Comparison of ENCODE assay signal across 8 mouse cellular contexts in genomic region chr9:8042338-8043043, GRCm38 (mm10). TPM values are rescaled to one million over a fixed set of nuclear protein-coding genes. Genes with fewer than 3 reads are reported as not detected.
DNase-seq lines count a peak whose midpoint lies in the region; ATAC-seq and TF ChIP-seq lines count a peak whose summit lies in the region.

Cfap300 (minus strand) TSS chr9:8042823.

- peak within 1 kb of the TSS; percentile 70 for H3K27ac ChIP-seq in lung, embryonic 14.5 days (ENCODE audit: low read depth)
- no peak within 1 kb of the TSS for H3K27ac ChIP-seq in thymus, adult 2 months (ENCODE audit: control insufficient read depth, insufficient read depth, low read length)

- TF ChIP-seq POLR2A in thymus, adult 2 months (IDR thresholded peaks at IDR 0.05; ENCODE audit: control insufficient read depth, extremely low read depth, insufficient read depth, low read length, poor library complexity): 0 out of 2 replicates have a peak, but pooled peaks have one; percentile 38

- ATAC-seq in frontal cortex, adult (ENCODE audit: low TSS enrichment): peak; percentile 98
- peak; percentile 99 to 100 for ATAC-seq in hematopoietic stem cell, adult 5-6 weeks (replicated peaks in 1 of 2; ENCODE audit: insufficient read depth in 1 of 2, low FRiP score in 2 of 2, low TSS enrichment in 1 of 2, low read depth in 1 of 2, poor library complexity in 2 of 2, severe bottlenecking in 2 of 2)
- peak; percentile 98 for ATAC-seq in lung, embryonic 14.5 days (ENCODE audit: insufficient read depth)

- DNase-seq in Muller cell, postnatal 12 days (ENCODE audit: inconsistent ontology term): peak; percentile 98
- peak; percentile 97 for DNase-seq in cerebellum, adult 9-11 months
- DNase-seq in layer of hippocampus, adult 8-10 months (ENCODE audit: low spot score in 2 of 2): peak; percentile 94
- DNase-seq in lung, embryonic 14.5 days: peak; percentile 99
- DNase-seq in ovary, adult 18-20 months (ENCODE audit: low spot score): peak; percentile 94
- peak; percentile 95 for DNase-seq in thymus, adult 2 months

- no peak for TF ChIP-seq CTCF in lung, embryonic 14.5 days (IDR thresholded peaks at IDR 0.05; ENCODE audit: low read depth)
- no peak for TF ChIP-seq CTCF in thymus, adult 2 months (IDR thresholded peaks at IDR 0.05; ENCODE audit: borderline replicate concordance, control insufficient read depth, extremely low read depth, insufficient read depth, low read length, poor library complexity)

- no peaks in the 10 kb centered on the region for H3K36me3 ChIP-seq in lung, embryonic 14.5 days (ENCODE audit: insufficient read depth)
- no peaks in the 10 kb centered on the region for H3K36me3 ChIP-seq in thymus, adult 2 months (ENCODE audit: control insufficient read depth, insufficient read depth, low read length)

- no peaks in the 10 kb centered on the region for H3K27me3 ChIP-seq in lung, embryonic 14.5 days (ENCODE audit: insufficient read depth, low read length)
- no peaks in the 10 kb centered on the region for H3K27me3 ChIP-seq in thymus, adult 2 months (ENCODE audit: control insufficient read depth, insufficient read depth, low read length)

- peak within 1 kb of the TSS; percentile 70 for H3K4me2 ChIP-seq in lung, embryonic 14.5 days

- under 1% methylated on average over 39 of the region's 39 CpGs for WGBS in lung, embryonic 14.5 days
- WGBS in thymus, adult 2 months: 2% methylated on average over 39 of the region's 39 CpGs

- H3K4me1 ChIP-seq in lung, embryonic 14.5 days (ENCODE audit: insufficient read depth): 0 out of 2 replicates have a peak, but pooled peaks cover 4% of the 10 kb centered on the region
- H3K4me1 ChIP-seq in thymus, adult 2 months (replicated peaks; ENCODE audit: control insufficient read depth, insufficient read depth, low read length): no peaks in the 10 kb centered on the region; the same call in 1 of the 2 replicates

- peak within 1 kb of the TSS; percentile 71 for H3K4me3 ChIP-seq in lung, embryonic 14.5 days (ENCODE audit: low read depth, low read length)
- peak within 1 kb of the TSS; percentile 88 for H3K4me3 ChIP-seq in thymus, adult 2 months (ENCODE audit: control insufficient read depth, insufficient read depth, low read length)

- H3K9me3 ChIP-seq in lung, embryonic 14.5 days (ENCODE audit: low read depth, low read length): no peaks in the 10 kb centered on the region

- peak within 1 kb of the TSS; percentile 62 for H3K9ac ChIP-seq in lung, embryonic 14.5 days

RNA-seq across cellular contexts. Expression of gene Cfap300, which starts in this region (rescaled TPM):
- 0.99 and 1.0 TPM in 2 replicates for total RNA-seq in hematopoietic stem cell, adult 5-6 weeks (2017)
- 10 to 100 TPM; 10.0 to 13.5 (median 13.0) TPM for total RNA-seq in layer of hippocampus, adult 8-10 months (2022)
- polyA plus RNA-seq in lung, embryonic 14.5 days (2014; fragmentation: Nextera tagmentation; extraction: Ambion mirVana): 10.8 and 13.0 TPM in 2 replicates
- polyA plus RNA-seq in thymus, adult 2 months (2012; rRNA removed): 0.62 and 0.93 TPM in 2 replicates

Comparison
In these comparisons a context has a peak if more than half of its experiments do, and no peak if none do; other contexts are left out.
1. Peak in DNase-seq and H3K4me3 ChIP-seq in thymus, adult 2 months; RNA of the gene not detected or under 1 TPM.